Mouse (Mus musculus): ENCODE measurements around the gene Cc2d1b. TPM values are rescaled to one million over a fixed set of nuclear protein-coding genes. Genes with fewer than 3 reads are reported as not detected.
A peak's percentile ranks its signal among the peaks of the same experiment; 100 is the strongest.

Cc2d1b gene
- polyA plus RNA-seq, 1 experiment: 47.8 TPM

- Histone ChIP-seq H3K9ac (ENCODE audit: low read depth, poor library complexity, severe bottlenecking) (no peak overlapping the region), H3K4me1 (ENCODE audit: control insufficient read depth, insufficient read depth, low read length) (peaks cover 10% of the 10 kb centered on the region), H3K9me3 (replicated peaks; ENCODE audit: control insufficient read depth, insufficient read depth, low read length, poor library complexity, severe bottlenecking) (no peaks in the 10 kb centered on the region), H3K36me3 (ENCODE audit: control insufficient read depth, insufficient read depth, low read length, poor library complexity, severe bottlenecking) (peaks cover 36% of the 10 kb centered on the region), H3K27ac (ENCODE audit: insufficient read depth, low read length) (no peak overlapping the region), H3K27me3 (ENCODE audit: control insufficient read depth, insufficient read depth, low read length, poor library complexity, severe bottlenecking) (no peaks in the 10 kb centered on the region), H3K4me3 (ENCODE audit: low read depth, low read length) (no peak overlapping the region)
- no peak for TF ChIP-seq POLR2A (IDR thresholded peaks at IDR 0.05; ENCODE audit: insufficient read depth, low read length)
- TF ChIP-seq EP300 (IDR thresholded peaks at IDR 0.05; ENCODE audit: insufficient read depth, low read depth, low read length): no peak
Observed at GRCm38 (mm10) chr4:108631616-108632015, 11.9 kb downstream of the Cc2d1b start.

GRCm38 (mm10) chr4:108633703-108634102 is 14.0 kb downstream of the Cc2d1b start:
- H3K27ac ChIP-seq (ENCODE audit: insufficient read depth, low read length): 0 out of 2 replicates have a peak overlapping the region, but pooled peaks have one; percentile 7
- H3K27me3 ChIP-seq (ENCODE audit: control insufficient read depth, insufficient read depth, low read length, poor library complexity, severe bottlenecking): no peaks in the 10 kb centered on the region
- TF ChIP-seq POLR2A (IDR thresholded peaks at IDR 0.05; ENCODE audit: insufficient read depth, low read length) (no peak), EP300 (IDR thresholded peaks at IDR 0.05; ENCODE audit: insufficient read depth, low read depth, low read length) (no peak), CTCF (IDR thresholded peaks at IDR 0.05; ENCODE audit: low read depth, low read length) (no peak)
- no peaks in the 10 kb centered on the region for H3K9me3 ChIP-seq (replicated peaks; ENCODE audit: control insufficient read depth, insufficient read depth, low read length, poor library complexity, severe bottlenecking)
- H3K9ac ChIP-seq (ENCODE audit: low read depth, poor library complexity, severe bottlenecking): no peak overlapping the region
- peaks cover 13% of the 10 kb centered on the region for H3K4me1 ChIP-seq (ENCODE audit: control insufficient read depth, insufficient read depth, low read length)
- no peak overlapping the region for H3K4me3 ChIP-seq (ENCODE audit: low read depth, low read length)
- H3K36me3 ChIP-seq (ENCODE audit: control insufficient read depth, insufficient read depth, low read length, poor library complexity, severe bottlenecking): peaks cover 28% of the 10 kb centered on the region

GRCm38 (mm10) chr4:108634696-108635095 is 15.0 kb downstream of the Cc2d1b start:
- Histone ChIP-seq H3K4me1 (ENCODE audit: control insufficient read depth, insufficient read depth, low read length) (peaks cover 13% of the 10 kb centered on the region), H3K4me3 (ENCODE audit: low read depth, low read length) (no peak overlapping the region), H3K27ac (ENCODE audit: insufficient read depth, low read length) (peak overlapping the region; percentile 75), H3K9me3 (replicated peaks; ENCODE audit: control insufficient read depth, insufficient read depth, low read length, poor library complexity, severe bottlenecking) (no peaks in the 10 kb centered on the region), H3K36me3 (ENCODE audit: control insufficient read depth, insufficient read depth, low read length, poor library complexity, severe bottlenecking) (peaks cover 24% of the 10 kb centered on the region), H3K9ac (ENCODE audit: low read depth, poor library complexity, severe bottlenecking) (no peak overlapping the region), H3K27me3 (ENCODE audit: control insufficient read depth, insufficient read depth, low read length, poor library complexity, severe bottlenecking) (no peaks in the 10 kb centered on the region)
- TF ChIP-seq POLR2A (IDR thresholded peaks at IDR 0.05; ENCODE audit: insufficient read depth, low read length): no peak
- TF ChIP-seq CTCF (IDR thresholded peaks at IDR 0.05; ENCODE audit: low read depth, low read length): no peak

- Histone ChIP-seq H3K4me3 (ENCODE audit: low read depth, low read length) (no peak overlapping the region), H3K27ac (ENCODE audit: insufficient read depth, low read length) (peak overlapping the region; percentile 75), H3K36me3 (ENCODE audit: control insufficient read depth, insufficient read depth, low read length, poor library complexity, severe bottlenecking) (peaks cover 20% of the 10 kb centered on the region), H3K4me1 (ENCODE audit: control insufficient read depth, insufficient read depth, low read length) (peaks cover 13% of the 10 kb centered on the region), H3K27me3 (ENCODE audit: control insufficient read depth, insufficient read depth, low read length, poor library complexity, severe bottlenecking) (no peaks in the 10 kb centered on the region), H3K9ac (ENCODE audit: low read depth, poor library complexity, severe bottlenecking) (no peak overlapping the region), H3K9me3 (replicated peaks; ENCODE audit: control insufficient read depth, insufficient read depth, low read length, poor library complexity, severe bottlenecking) (no peaks in the 10 kb centered on the region)
- TF ChIP-seq EP300 (IDR thresholded peaks at IDR 0.05; ENCODE audit: insufficient read depth, low read depth, low read length) (peak; percentile 72; the same call in 1 of the 2 replicates), POLR2A (IDR thresholded peaks at IDR 0.05; ENCODE audit: insufficient read depth, low read length) (no peak)
Observed at GRCm38 (mm10) chr4:108635101-108635500, 15.4 kb downstream of the Cc2d1b start.

GRCm38 (mm10) chr4:108637721-108638120 is 18.0 kb downstream of the Cc2d1b start:
- Histone ChIP-seq H3K27ac (ENCODE audit: insufficient read depth, low read length) (no peak overlapping the region), H3K27me3 (ENCODE audit: control insufficient read depth, insufficient read depth, low read length, poor library complexity, severe bottlenecking) (no peaks in the 10 kb centered on the region), H3K4me1 (ENCODE audit: control insufficient read depth, insufficient read depth, low read length) (peaks cover 13% of the 10 kb centered on the region), H3K4me3 (ENCODE audit: low read depth, low read length) (no peak overlapping the region), H3K9ac (ENCODE audit: low read depth, poor library complexity, severe bottlenecking) (no peak overlapping the region), H3K36me3 (ENCODE audit: control insufficient read depth, insufficient read depth, low read length, poor library complexity, severe bottlenecking) (peaks cover 4% of the 10 kb centered on the region; the same call in 1 of the 2 replicates), H3K9me3 (replicated peaks; ENCODE audit: control insufficient read depth, insufficient read depth, low read length, poor library complexity, severe bottlenecking) (no peaks in the 10 kb centered on the region)
- no peak for TF ChIP-seq POLR2A (IDR thresholded peaks at IDR 0.05; ENCODE audit: insufficient read depth, low read length)
- TF ChIP-seq CTCF (IDR thresholded peaks at IDR 0.05; ENCODE audit: low read depth, low read length): no peak

- H3K4me3 ChIP-seq (ENCODE audit: low read depth, low read length): no peak overlapping the region
- H3K9ac ChIP-seq (ENCODE audit: low read depth, poor library complexity, severe bottlenecking): no peak overlapping the region
- no peaks in the 10 kb centered on the region for H3K36me3 ChIP-seq (ENCODE audit: control insufficient read depth, insufficient read depth, low read length, poor library complexity, severe bottlenecking)
- no peaks in the 10 kb centered on the region for H3K9me3 ChIP-seq (replicated peaks; ENCODE audit: control insufficient read depth, insufficient read depth, low read length, poor library complexity, severe bottlenecking)
- no peak overlapping the region for H3K27ac ChIP-seq (ENCODE audit: insufficient read depth, low read length)
- no peaks in the 10 kb centered on the region for H3K27me3 ChIP-seq (ENCODE audit: control insufficient read depth, insufficient read depth, low read length, poor library complexity, severe bottlenecking)
- peaks cover 6% of the 10 kb centered on the region for H3K4me1 ChIP-seq (ENCODE audit: control insufficient read depth, insufficient read depth, low read length)
- no peak for TF ChIP-seq POLR2A (IDR thresholded peaks at IDR 0.05; ENCODE audit: insufficient read depth, low read length)
- TF ChIP-seq CTCF (IDR thresholded peaks at IDR 0.05; ENCODE audit: low read depth, low read length): no peak
- no peak for TF ChIP-seq EP300 (IDR thresholded peaks at IDR 0.05; ENCODE audit: insufficient read depth, low read depth, low read length)
Observed at GRCm38 (mm10) chr4:108638752-108639151, 19.0 kb downstream of the Cc2d1b start.

Measured in ES-Bruce4 (cell line).